Mouse (Mus musculus) liver, adult 2 months (tissue): Measurements from ENCODE around the gene Glis1. TPM values are rescaled to one million over a fixed set of nuclear protein-coding genes. Genes with fewer than 3 reads are reported as not detected.
A peak's percentile ranks its signal among the peaks of the same experiment; 100 is the strongest.

ENCODE experiments used
- DNase-seq: peaks from one replicate; pipeline ENCODE4 v3.0.0-alpha.2; 2011; ENCODE audit warnings: low read depth, low spot score; ENCODE audit errors: extremely low read depth
- H3K27ac ChIP-seq: fragments of 200-500 bp; replicated peaks from 2 replicates; pipeline ENCODE4 v1.5.1; 2012; ENCODE audit warnings: low read depth, mild to moderate bottlenecking, control low read depth, inconsistent platforms, low read length; ENCODE audit not compliant: insufficient read depth
- H3K27me3 ChIP-seq: fragments of 200-500 bp; 2 replicates; pipeline ENCODE4 v1.6.1; 2012; ENCODE audit warnings: mild to moderate bottlenecking, moderate library complexity, low read length, inconsistent platforms; ENCODE audit not compliant: control insufficient read depth, insufficient read depth
- H3K36me3 ChIP-seq: fragments of 200-500 bp; 2 replicates; pipeline ENCODE4 v1.6.1; 2012; ENCODE audit warnings: low read length, inconsistent platforms; ENCODE audit not compliant: control insufficient read depth, insufficient read depth
- H3K4me1 ChIP-seq: fragments of 200-500 bp; 2 replicates; pipeline ENCODE4 v1.6.1; 2011; ENCODE audit warnings: low read length; ENCODE audit not compliant: control insufficient read depth, insufficient read depth
- H3K4me3 ChIP-seq: fragments of 200-500 bp; 2 replicates; pipeline ENCODE4 v1.5.1; 2011; ENCODE audit warnings: low read depth, mild to moderate bottlenecking, control low read depth, low read length, moderate library complexity; ENCODE audit not compliant: insufficient read depth
- H3K79me2 ChIP-seq: fragments of 200-500 bp; 2 replicates; pipeline ENCODE4 v1.6.1; 2012; ENCODE audit warnings: inconsistent platforms, mild to moderate bottlenecking, low read length, moderate library complexity; ENCODE audit not compliant: control insufficient read depth, insufficient read depth
- H3K9ac ChIP-seq: fragments of 200-500 bp; 2 replicates; pipeline ENCODE4 v1.6.1; 2012; ENCODE audit warnings: low read depth, mild to moderate bottlenecking, control low read depth, inconsistent platforms, low read length
- CTCF ChIP-seq: fragments of 200-500 bp; IDR thresholded peaks from 2 replicates; pipeline ENCODE4 v1.5.1; 2011; ENCODE audit warnings: low read depth, low read length, control low read depth
- POLR2A ChIP-seq: fragments of 200-500 bp; IDR thresholded peaks from 2 replicates; pipeline ENCODE4 v1.6.1; 2011; ENCODE audit warnings: low read length, control low read depth; ENCODE audit not compliant: insufficient read depth; ENCODE audit errors: extremely low read depth
- WGBS: fragments of 180-500 bp; shearing (Covaris S2); methylation state at CpG from one replicate; pipeline ENCODE4 v1.1.7; 2018; 5-methylcytosine and 5-hydroxymethylcytosine counted together
- polyA plus RNA-seq: library from polyadenylated mRNA; depleted of rRNA; stranded (reverse); fragments of >200 nt; gene quantifications from 2 replicates; pipeline ENCODE4 v1.2.3, GENCODE M21; 2012
- total RNA-seq: library from RNA; depleted of rRNA; stranded (reverse); fragments of >200 nt; gene quantifications from 2 replicates; pipeline ENCODE4 v1.2.3, GENCODE M21; 2014

Gene Glis1
- total and polyA plus RNA-seq, 2 experiments: 0.10 TPM; not detected in 1

DNA sequence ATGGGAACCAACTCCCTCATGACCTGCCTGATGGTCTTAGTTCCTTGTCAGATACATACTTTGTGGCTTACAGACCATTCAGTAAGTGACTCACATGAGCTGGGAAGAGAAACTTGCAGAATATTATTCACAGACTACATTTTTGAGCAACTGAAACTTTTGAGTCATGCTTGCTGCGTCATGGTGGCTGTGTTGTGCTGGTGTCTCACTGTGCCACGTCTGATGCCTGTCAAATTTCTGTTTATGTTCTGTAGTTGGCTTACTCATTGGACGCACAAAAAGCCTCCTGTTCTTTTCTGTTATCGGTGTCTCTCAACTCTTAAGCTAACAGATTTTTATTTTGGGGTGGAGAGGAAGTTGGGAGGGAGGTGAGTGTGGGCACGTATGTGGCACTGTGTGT lies 119.4 kb downstream of the Glis1 start:
- no peaks in the 10 kb centered on the region for H3K4me1 ChIP-seq
- no peak for DNase-seq
- no peak for TF ChIP-seq CTCF
- no peak for TF ChIP-seq POLR2A
- no peak overlapping the region for H3K27ac ChIP-seq
- 0 out of 2 replicates have a peak, but pooled peaks cover 3% of the 10 kb centered on the region for H3K27me3 ChIP-seq
- no peak overlapping the region for H3K9ac ChIP-seq
- H3K36me3 ChIP-seq: no peaks in the 10 kb centered on the region
- no peaks in the 10 kb centered on the region for H3K79me2 ChIP-seq
- 77% methylated on average over 5 of the region's 5 CpGs for WGBS
- H3K4me3 ChIP-seq: no peak overlapping the region

DNA sequence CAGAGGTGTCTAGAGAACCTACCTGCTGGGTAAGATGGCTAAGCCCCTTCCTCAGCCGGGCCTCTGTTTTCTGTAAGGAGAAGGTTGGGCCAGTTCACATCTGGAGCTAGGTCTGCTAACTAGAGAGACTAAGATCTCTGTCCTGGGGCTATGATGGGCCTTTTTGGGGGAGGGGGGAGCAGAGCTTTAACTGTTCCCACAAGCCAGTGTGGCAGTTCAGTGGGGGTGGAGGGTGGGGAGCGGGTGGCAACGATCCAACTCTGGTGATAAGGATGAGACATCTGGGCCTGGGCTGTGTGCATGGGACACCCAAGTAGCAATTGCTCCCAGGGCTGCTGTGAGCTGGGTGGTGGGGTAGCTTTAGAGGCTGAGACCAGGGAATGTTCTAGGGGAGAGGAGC lies 124.4 kb downstream of the Glis1 start:
- Histone ChIP-seq H3K36me3 (no peaks in the 10 kb centered on the region), H3K9ac (no peak overlapping the region), H3K27ac (no peak overlapping the region), H3K79me2 (no peaks in the 10 kb centered on the region), H3K4me3 (no peak overlapping the region), H3K27me3 (0 out of 2 replicates have a peak, but pooled peaks cover 3% of the 10 kb centered on the region), H3K4me1 (no peaks in the 10 kb centered on the region)
- DNase-seq: no peak
- WGBS: 65% methylated on average over 3 of the region's 3 CpGs
- no peak for TF ChIP-seq CTCF
- TF ChIP-seq POLR2A: no peak

DNA sequence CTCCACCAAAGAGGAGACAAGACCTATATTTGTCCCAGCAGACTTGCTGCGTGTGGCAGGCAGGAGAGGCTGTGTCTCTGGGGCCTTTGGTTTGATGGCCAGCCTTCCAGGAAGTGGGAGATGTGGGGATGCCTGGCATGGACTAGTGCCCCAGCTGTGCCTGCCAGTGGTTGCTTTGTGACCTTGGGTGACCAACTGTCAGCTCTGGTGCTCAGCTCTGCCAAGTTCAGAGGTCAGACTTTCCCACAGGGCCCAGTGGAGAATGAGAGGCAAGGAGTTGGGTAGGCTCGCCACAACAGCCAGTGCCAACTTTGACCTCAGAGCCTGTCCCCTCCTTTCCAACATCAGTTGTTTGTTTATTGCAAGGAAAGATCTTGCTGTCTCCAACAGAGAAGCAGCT lies 126.7 kb downstream of the Glis1 start:
- Histone ChIP-seq H3K9ac (no peak overlapping the region), H3K27ac (no peak overlapping the region), H3K79me2 (no peaks in the 10 kb centered on the region), H3K27me3 (no peaks in the 10 kb centered on the region), H3K4me3 (no peak overlapping the region), H3K36me3 (no peaks in the 10 kb centered on the region), H3K4me1 (no peaks in the 10 kb centered on the region)
- WGBS: 51% methylated on average over 2 of the region's 2 CpGs
- TF ChIP-seq CTCF: no peak
- no peak for TF ChIP-seq POLR2A
- peak; percentile 11 for DNase-seq

DNA sequence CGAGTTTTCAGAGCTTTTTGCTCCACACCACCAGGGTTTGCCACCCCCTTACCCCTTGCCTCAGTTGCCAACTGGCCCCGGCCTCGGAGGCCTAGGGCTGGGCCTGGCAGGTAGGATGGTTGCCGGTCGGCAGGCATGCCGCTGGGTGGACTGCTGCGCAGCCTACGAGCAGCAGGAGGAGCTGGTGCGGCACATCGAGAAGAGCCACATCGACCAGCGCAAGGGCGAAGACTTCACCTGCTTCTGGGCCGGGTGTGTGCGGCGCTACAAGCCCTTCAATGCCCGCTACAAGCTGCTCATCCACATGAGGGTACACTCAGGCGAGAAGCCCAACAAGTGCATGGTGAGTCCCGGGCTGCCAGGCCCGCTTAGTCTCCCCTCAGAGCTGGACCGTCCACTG lies 133.8 kb downstream of the Glis1 start:
- TF ChIP-seq CTCF: no peak
- no peak for TF ChIP-seq POLR2A
- H3K79me2 ChIP-seq: no peaks in the 10 kb centered on the region
- no peak overlapping the region for H3K4me3 ChIP-seq
- no peak overlapping the region for H3K27ac ChIP-seq
- H3K9ac ChIP-seq: no peak overlapping the region
- DNase-seq: no peak
- no peaks in the 10 kb centered on the region for H3K4me1 ChIP-seq
- H3K27me3 ChIP-seq: no peaks in the 10 kb centered on the region
- 76% methylated on average over 21 of the region's 21 CpGs for WGBS
- no peaks in the 10 kb centered on the region for H3K36me3 ChIP-seq

DNA sequence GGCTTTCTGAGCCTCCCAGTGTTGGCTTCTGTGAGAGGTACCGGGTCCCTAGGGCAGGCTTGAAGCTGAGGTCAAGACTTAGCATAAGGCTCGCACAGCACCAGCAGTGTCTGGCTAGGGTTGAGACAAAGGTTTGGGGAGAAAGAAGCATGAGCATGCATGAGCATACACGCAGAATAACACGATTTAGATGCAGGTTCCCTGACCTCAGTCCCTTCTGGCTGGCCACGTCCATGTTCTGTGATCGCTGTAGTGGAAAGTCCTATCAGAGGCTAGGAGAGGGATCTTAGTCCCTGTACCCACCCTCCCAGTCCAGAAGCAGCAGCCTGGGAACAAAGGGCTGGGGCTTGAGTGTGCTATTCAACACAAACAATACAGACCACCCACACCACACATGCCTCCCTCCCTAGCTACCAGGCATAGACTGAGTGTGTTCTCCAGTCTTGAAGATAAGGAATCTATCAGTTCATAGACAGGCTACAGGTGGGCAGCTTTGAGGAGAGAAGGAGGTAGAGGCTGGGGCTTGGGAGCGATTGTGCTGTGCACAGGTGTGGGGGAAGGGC lies 134.6 kb downstream of the Glis1 start:
- H3K4me3 ChIP-seq: no peak overlapping the region
- H3K4me1 ChIP-seq: no peaks in the 10 kb centered on the region
- no peaks in the 10 kb centered on the region for H3K79me2 ChIP-seq
- TF ChIP-seq POLR2A (no peak), CTCF (no peak)
- H3K36me3 ChIP-seq: no peaks in the 10 kb centered on the region
- no peak for DNase-seq
- H3K27ac ChIP-seq: no peak overlapping the region
- 91% methylated on average over 7 of the region's 7 CpGs for WGBS
- H3K9ac ChIP-seq: no peak overlapping the region
- H3K27me3 ChIP-seq: no peaks in the 10 kb centered on the region

DNA sequence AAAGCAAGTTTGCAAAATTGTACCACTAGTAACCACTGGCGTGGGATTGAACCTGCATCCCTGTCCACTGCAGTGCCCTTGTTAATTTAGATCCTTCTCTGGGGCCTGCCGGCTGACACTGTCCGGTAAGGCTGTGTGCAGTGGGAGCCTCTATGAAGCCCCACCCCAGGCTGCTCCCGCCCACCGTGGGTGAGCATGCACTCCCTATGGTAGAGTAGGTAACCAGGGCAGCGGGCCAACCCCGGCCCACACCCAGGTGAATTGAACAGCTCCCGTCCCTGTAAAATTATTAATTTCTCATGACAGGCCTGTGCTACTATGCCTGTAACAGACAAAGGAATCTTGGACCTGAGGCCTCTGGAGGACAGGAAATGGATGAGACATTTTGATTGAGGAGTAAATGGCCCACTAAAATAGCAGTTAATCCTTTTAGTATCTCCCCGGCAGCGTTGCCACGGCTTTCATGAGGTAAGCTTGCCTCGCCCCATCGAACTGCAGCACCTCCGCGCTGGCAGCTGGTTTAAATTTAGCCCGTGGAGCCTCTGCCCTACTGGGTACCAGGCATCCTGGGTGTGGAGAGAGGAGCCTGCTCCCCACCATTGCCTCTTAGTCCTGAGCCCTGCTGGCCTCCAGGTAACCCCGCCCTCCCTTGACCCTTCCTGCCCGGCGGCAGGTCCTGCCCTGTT lies 136.1 kb downstream of the Glis1 start:
- no peak overlapping the region for H3K9ac ChIP-seq
- no peak overlapping the region for H3K27ac ChIP-seq
- no peaks in the 10 kb centered on the region for H3K36me3 ChIP-seq
- no peak overlapping the region for H3K4me3 ChIP-seq
- 80% methylated on average over 19 of the region's 19 CpGs for WGBS
- TF ChIP-seq CTCF (no peak), POLR2A (no peak)
- DNase-seq: no peak
- H3K79me2 ChIP-seq: no peaks in the 10 kb centered on the region
- no peaks in the 10 kb centered on the region for H3K27me3 ChIP-seq
- no peaks in the 10 kb centered on the region for H3K4me1 ChIP-seq
